Mouse (Mus musculus) kidney, adult 9 months (tissue): ENCODE results near the gene Tbc1d24.
A peak's percentile ranks its signal among the peaks of the same experiment; 100 is the strongest.

ENCODE experiments used
- DNase-seq: peaks from one replicate; pipeline ENCODE4 v3.0.0; 2022

Tbc1d24 gene

DNA sequence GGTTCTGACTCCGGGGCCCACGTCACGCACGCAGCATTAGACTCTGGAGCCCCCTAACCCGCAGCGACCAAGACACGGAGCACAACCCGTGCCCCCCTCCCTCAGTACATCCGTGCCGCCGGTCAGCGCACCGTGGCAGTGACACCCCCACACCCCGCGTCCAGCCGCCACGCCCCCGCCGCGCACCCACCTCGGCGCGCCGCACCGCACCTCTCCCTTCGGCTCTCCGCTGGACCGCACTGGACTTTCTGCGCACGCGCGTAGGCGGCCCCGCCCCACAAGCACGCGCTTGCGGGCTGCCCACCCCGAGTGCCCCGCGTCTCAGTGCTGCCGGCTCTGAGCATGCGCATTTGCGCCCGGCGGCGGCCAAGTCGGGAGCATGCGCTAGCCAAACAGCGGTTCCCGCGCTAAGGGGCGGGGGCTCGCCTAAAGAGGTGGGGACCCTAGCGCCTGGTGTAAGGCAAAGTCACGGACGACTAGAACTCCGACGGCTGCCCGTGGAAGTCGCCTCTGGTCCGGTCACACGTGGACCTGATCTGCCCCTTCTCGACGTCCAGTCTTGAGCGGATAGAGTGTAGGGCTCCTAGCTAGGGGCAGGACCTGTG is at the start of gene Tbc1d24:
Tbc1d24 (minus strand) TSS at position 279 of the 605 bp plus-strand sequence.
- DNase-seq, result peak; percentile 89

DNA sequence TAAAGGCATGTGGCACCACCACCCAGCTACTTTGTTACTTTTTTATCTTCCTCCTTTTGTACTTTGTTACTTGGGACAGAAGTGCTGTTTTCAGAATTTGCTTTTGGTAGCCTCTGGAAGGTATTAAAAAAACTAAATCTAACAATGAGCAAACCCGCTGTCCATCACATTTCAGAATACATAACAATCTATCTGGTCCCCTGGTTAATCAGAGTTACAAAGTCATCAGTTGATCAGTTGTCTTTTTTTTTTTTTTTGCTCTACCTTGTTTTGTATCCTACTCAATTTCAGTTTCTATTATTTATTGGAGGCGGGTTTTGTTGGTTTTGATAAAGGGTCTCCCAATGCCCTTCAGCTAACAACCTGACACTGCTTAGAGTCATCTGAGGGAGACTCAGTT is 47.0 kb upstream of the Tbc1d24 start:
- DNase-seq, result no peak

DNA sequence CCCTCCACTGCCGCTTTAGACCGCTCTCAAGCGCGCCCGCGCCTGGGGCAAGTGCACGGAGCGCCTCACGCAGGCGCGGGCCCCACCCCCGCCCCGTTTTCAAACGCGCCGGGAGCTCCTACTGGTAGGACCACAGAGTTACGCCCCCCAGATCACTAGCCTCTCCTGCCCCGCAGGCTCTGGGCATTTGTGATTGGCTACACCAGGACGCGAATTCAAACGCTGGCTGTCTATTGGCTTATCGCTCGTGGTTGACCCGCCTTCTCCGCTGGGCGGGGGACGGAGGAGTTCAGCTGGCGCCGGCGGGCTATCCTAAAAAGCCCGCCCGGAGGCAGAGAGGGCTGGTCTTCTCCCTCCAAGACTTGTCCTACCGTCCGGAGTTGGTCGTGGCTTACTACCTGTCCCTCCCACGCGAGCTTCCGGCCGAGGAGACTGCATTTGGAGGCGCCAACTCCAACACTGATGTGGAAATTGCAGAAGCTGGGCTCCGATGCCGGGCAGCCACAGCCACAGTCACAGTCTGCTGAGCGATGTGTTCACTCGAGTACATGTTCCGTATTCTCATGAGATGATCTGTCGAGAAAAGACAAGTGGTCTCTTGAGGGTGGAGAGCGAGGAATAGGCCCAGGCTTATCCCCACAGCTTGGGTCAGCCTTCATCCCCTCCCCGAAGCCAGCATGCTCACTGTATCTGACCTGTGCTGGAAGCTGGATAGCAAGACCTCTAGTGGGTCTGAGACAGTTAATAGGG is 46.1 kb upstream of the Tbc1d24 start, which contains the start of gene Ccnf:
Ccnf (minus strand) TSS at position 165 of the 750 bp plus-strand sequence.
- DNase-seq, result peak; percentile 97

- DNase-seq, result no peak
Observed at GRCm38 (mm10) chr17:24250988-24251319, 45.6 kb upstream of the Tbc1d24 start.

GRCm38 (mm10) chr17:24248641-24249040 is 43.3 kb upstream of the Tbc1d24 start:
- DNase-seq, result no peak

- DNase-seq, result no peak
Observed at GRCm38 (mm10) chr17:24244061-24244460, 38.7 kb upstream of the Tbc1d24 start.

DNA sequence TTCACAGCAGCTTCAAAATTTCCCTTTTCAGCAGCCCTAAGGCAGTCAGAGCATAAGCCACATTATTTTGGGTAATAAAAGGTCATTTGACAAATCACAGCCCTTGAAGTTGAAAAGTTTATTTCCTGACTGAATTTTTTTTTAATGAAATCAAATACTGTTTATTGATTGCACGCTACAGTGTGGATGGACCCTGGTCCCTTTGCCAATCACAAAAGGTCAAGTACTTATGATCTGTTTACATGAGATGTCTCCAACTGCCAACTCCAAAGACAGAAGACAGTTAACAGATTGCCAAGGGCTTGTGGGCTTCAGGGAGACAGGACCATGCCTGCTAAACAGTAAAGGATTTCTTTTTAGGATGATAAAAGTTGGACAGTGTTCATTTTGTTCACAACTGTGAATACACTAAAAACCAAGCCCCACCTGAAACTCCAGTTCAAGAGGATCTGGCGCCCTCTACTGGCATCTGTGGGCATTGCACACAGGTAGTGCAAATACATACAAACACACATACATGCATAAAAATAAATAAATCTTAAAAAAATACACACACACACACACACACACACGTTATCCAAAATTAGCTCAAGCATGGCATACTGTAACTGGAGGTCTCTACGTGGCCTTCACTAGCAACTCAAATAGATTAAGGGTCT is 38.1 kb upstream of the Tbc1d24 start:
- DNase-seq, result peak; percentile 43

GRCm38 (mm10) chr17:24236921-24237320 is 31.6 kb upstream of the Tbc1d24 start:
- DNase-seq, result no peak

DNA sequence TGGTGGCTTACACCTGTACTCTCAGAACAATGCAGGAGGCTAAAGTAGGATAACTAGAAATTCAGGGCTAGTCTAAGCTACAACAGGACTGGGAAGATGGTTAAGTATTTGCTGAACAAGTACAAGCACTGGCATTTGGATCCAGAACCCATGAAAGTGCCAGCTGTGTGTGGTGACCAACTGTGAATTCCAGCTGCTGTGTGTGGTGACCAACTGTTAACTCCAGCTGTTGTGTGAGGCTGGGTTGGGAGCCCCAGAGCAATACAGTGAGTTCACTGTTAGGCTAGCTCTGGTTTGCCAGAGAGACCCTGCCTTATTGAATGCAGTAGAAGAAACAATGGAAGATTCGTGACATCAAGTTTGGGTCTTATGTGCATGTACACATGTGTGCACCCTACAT is 31.1 kb upstream of the Tbc1d24 start:
- no peak for DNase-seq

DNA sequence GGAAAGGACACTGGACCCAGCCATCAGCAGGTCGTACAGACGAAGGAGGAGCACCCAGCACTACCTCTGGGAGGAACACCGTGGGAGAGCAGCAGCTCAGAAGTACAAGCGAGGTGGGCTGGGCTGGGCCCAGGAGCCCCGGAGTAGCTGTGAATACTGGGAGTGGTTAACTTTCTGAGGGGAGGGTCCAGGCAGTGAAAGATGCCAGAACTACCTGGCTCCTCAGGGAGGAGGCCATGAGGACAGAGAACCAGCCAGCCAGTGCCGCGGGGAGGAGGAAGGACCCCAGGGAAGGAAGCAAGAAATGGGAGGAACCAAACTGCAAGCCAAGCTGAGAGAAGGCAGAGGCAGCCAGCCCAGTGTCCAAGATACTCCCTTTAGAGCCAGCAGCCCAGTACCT is 22.6 kb upstream of the Tbc1d24 start:
- no peak for DNase-seq

GRCm38 (mm10) chr17:24226721-24227120 is 21.4 kb upstream of the Tbc1d24 start:
- DNase-seq, result no peak

DNA sequence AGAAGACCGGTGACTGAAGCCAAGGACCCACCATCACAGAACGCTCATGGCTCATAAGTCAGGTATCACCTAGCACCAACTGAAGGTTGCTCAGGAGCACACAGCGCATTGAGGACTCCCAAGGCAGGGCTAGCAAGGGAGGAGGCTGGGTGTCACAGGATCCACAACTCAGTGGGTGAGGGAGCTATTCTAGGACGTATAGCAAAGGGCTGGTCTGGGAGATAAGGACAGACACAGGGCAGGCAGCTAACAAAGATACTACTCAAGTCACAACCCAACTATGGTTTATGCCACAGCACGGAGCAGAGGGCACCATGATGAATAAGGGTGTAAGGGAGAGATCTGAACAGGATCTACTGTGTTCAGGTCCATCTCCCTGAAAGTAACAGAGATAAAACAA is 20.5 kb upstream of the Tbc1d24 start:
- no peak for DNase-seq

DNA sequence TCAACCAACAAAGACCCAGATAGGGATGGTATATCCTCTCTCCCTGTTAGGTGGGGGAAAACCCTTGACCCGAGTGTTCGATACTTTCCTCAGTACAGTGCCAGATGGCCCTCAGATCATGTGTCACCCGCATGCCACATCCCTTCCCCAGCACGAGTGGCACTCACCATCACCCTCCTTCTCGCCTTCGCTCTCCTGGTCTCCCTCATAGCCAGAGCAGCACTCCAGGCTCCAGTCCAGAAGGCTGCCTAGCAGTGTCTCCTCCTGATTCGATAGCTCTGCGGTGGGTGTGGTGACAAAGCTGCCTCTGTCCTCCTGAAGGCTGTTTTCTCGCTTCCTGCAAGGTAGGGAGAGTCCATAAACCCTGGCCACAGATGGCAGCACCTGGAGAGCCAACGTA is 19.4 kb upstream of the Tbc1d24 start:
- DNase-seq, result no peak

GRCm38 (mm10) chr17:24223513-24223912 is 18.2 kb upstream of the Tbc1d24 start:
- no peak for DNase-seq

DNA sequence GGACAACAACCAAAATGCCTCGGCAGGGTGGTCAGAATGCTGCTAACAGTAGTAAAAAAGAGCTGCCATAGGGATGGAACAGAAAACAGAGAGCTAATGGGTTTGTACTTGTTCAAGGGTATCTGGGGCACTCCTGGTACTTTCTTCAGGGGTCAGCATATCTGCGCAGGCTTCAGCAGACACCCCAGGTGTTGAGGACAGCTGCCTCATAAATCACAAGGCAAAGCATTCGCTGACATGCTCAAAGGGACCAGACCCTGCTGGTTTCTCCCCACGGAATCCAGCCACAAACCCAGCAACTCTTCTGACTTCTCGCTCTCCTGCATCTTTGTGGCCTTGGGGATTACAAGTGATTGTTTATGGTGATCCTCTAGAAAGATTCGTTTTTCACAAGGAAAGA is 17.3 kb upstream of the Tbc1d24 start:
- no peak for DNase-seq

DNA sequence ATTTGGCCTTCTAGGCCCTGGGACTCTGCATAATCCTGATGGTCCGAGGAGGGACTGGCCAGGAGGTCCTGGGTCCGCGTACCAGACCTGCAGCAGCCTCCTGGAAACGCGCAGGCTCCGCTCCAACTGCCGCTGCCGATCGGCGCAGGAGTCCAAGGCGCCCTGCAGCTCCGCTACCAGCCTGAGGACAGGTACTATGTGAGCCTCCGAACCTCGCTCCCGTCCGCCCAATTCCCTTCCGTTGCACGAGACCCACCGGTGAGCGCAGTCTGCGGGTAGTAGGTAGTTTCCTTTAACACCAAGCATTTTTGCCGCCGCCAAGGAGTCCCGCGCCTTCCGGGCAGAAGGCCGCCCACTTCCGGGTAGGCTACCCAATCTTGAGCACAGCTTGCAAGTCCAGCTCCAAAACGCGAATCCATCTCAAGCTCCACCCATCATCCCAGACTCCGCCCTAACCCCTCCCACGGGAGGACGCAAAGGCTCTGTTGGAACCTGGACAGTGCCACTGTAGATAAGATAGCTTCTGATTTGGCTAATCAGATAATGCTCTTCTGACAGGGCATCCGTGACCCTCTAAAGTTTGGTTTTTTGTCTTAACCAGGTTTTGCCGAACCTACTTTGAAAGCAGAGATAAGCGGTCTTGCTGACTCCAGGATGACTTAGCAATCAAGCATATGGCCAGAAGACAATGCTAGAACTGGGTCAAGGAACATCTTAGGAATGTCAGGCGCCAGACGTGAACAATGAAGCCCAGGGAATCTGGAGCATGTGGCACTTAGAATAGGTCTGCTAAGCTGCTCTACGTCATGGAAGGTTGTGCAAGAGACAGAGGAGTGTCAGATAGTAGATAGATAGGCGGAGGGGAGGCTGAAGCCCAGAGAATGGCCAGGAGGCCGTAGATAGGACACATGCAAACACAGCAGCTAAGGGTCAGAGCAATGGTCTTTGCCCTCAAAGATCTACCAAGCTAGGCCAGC is 15.4 kb upstream of the Tbc1d24 start, which contains the start of gene Tedc2:
Tedc2 (minus strand) TSS at position 417 of the 977 bp plus-strand sequence.
- DNase-seq, result peak; percentile 98

GRCm38 (mm10) chr17:24216836-24217235 is 11.5 kb upstream of the Tbc1d24 start:
- no peak for DNase-seq

GRCm38 (mm10) chr17:24213186-24213585 is 7.8 kb upstream of the Tbc1d24 start:
- no peak for DNase-seq

GRCm38 (mm10) chr17:24212441-24213018 is 7.2 kb upstream of the Tbc1d24 start:
- no peak for DNase-seq

- peak; percentile 50 for DNase-seq
Observed at GRCm38 (mm10) chr17:24211631-24212440, 6.5 kb upstream of the Tbc1d24 start.

DNA sequence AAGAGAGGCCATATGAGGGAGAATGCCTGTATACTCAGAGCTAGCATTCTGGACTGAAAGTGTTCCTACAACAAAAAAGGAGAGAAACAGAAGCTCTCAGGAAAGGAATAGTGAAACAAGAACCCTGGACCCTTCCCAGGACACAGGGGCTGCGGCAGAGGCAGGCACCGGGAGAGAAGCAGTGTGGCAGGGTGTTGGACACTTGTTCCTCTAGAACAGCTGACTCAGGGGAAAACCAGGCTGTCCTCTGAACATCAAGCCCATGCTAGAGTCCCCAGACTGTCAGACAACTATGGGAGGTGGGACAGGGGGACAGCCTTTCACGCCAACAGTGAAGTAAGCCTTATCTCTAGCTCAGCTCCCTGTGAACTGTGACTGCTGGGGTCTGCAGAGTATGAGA is 5.2 kb upstream of the Tbc1d24 start:
- no peak for DNase-seq

DNA sequence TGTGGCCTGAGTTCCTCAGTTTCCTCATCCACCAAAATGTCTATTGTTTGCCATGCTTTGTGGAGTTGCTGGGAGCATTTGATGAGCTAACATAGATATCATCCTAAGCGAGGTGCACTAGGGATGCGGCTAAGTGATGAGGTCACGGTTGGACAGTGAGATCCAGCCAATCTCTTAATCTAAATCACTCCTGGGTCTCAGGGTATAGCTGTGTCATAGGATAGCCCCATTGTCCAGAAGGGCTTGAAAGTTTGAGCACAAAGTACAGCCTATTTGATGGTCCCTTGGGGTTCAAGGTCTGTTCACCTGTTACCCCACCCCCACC is 4.5 kb upstream of the Tbc1d24 start:
- no peak for DNase-seq
